Mouse (Mus musculus): Measurements from ENCODE around the gene Wdr20. TPM values are rescaled to one million over a fixed set of nuclear protein-coding genes. Genes with fewer than 3 reads are reported as not detected.

Wdr20 gene
- total and polyA plus RNA-seq, 3 experiments = 18.8 to 25.8 TPM; not detected in 1

- TF ChIP-seq RAD21 (IDR thresholded peaks at IDR 0.05; ENCODE audit: low read depth, low read length) (no peak), JUND (IDR thresholded peaks at IDR 0.05; ENCODE audit: low read depth, low read length) (no peak), HCFC1 (IDR thresholded peaks at IDR 0.05; ENCODE audit: low read depth, low read length) (peak; percentile 77), SIN3A (IDR thresholded peaks at IDR 0.05; ENCODE audit: low read length) (peak; percentile 68), ZC3H11A (IDR thresholded peaks at IDR 0.05; ENCODE audit: low read depth, low read length) (no peak), POLR2AphosphoS2 (IDR thresholded peaks at IDR 0.05; ENCODE audit: low read length) (peak; percentile 99), KAT2A (conservative IDR thresholded peaks at IDR 0.05; ENCODE audit: low read depth, low read length) (no peak; the same call in 1 of the 2 replicates), MAX (IDR thresholded peaks at IDR 0.05; ENCODE audit: low read length) (no peak)
Observed at GRCm38 (mm10) chr12:110696173-110696974, 41.4 kb upstream of the Wdr20 start (continued).

GRCm38 (mm10) chr12:110696975-110697400 lies 40.8 kb upstream of the Wdr20 start:
- Histone ChIP-seq H3K9ac (ENCODE audit: control insufficient read depth, low read depth, low read length, poor library complexity, severe bottlenecking) (peak overlapping the region; percentile 100), H3K9me3 (replicated peaks; ENCODE audit: insufficient read depth, low read length) (no peaks in the 10 kb centered on the region), H3K79me2 (ENCODE audit: control insufficient read depth, insufficient read depth, low read length, poor library complexity) (peaks cover 34% of the 10 kb centered on the region), H3K4me1 (ENCODE audit: control insufficient read depth in 1 of 2, insufficient read depth in 2 of 2, low read length in 2 of 2) (peaks cover 10 to 41% of the 10 kb centered on the region in 2 experiments), H3K27ac (ENCODE audit: control insufficient read depth, low read depth, low read length) (peak overlapping the region; percentile 99), H3K4me3 (ENCODE audit: control insufficient read depth in 1 of 2, insufficient read depth in 1 of 2, low read depth in 2 of 2, low read length in 2 of 2) (peak overlapping the region; percentile 59 to 82), H3K36me3 (ENCODE audit: control insufficient read depth in 1 of 2, insufficient read depth in 2 of 2, low read length in 2 of 2) (peaks cover 11 to 50% of the 10 kb centered on the region in 2 experiments), H3K27me3 (ENCODE audit: control insufficient read depth in 1 of 2, insufficient read depth in 2 of 2, low read length in 2 of 2) (no peaks in the 10 kb centered on the region)
- peak; percentile 64 for DNase-seq (ENCODE audit: low read depth, low spot score)
- TF ChIP-seq ZNF384 (IDR thresholded peaks at IDR 0.05; ENCODE audit: low read depth, low read length) = no peak
- no peak for TF ChIP-seq GATA1 (IDR thresholded peaks at IDR 0.05; ENCODE audit: low read depth, low read length)
- no peak for TF ChIP-seq MYB (IDR thresholded peaks at IDR 0.05; ENCODE audit: low read depth, low read length)
- no peak for TF ChIP-seq POLR2AphosphoS5 (IDR thresholded peaks at IDR 0.05; ENCODE audit: borderline replicate concordance, low read depth, low read length)
- TF ChIP-seq UBTF (IDR thresholded peaks at IDR 0.05; ENCODE audit: borderline replicate concordance, insufficient read depth, low read depth, low read length) = no peak
- peak; percentile 36; the same call in 1 of the 2 replicates for TF ChIP-seq TCF12 (IDR thresholded peaks at IDR 0.05; ENCODE audit: low read depth, low read length)
- no peak for TF ChIP-seq CTCF (IDR thresholded peaks at IDR 0.05 in 2 of 3, conservative IDR thresholded peaks at IDR 0.05 in 1 of 3; ENCODE audit: control insufficient read depth in 1 of 3, insufficient read depth in 1 of 3, low read depth in 2 of 3, low read length in 3 of 3, poor library complexity in 1 of 3, severe bottlenecking in 1 of 3)
- 0 out of 2 replicates have a peak, but pooled peaks have one; percentile 3 for TF ChIP-seq SMC3 (IDR thresholded peaks at IDR 0.05; ENCODE audit: low read depth, low read length)
- no peak; the same call in 1 of the 2 replicates for TF ChIP-seq JUND (IDR thresholded peaks at IDR 0.05; ENCODE audit: low read depth, low read length)
- peak; percentile 58; the same call in 1 of the 2 replicates for TF ChIP-seq POLR2AphosphoS2 (IDR thresholded peaks at IDR 0.05; ENCODE audit: low read length)
- TF ChIP-seq TAL1 (IDR thresholded peaks at IDR 0.05; ENCODE audit: low read length) = peak; percentile 27
- no peak for TF ChIP-seq GABPA (IDR thresholded peaks at IDR 0.05; ENCODE audit: low read depth, low read length)
- no peak for TF ChIP-seq NRF1 (IDR thresholded peaks at IDR 0.05; ENCODE audit: insufficient read depth, low read depth, low read length, poor library complexity, severe bottlenecking)
- no peak; the same call in 1 of the 2 replicates for TF ChIP-seq BHLHE40 (IDR thresholded peaks at IDR 0.05; ENCODE audit: borderline replicate concordance, low read depth, low read length)
- TF ChIP-seq USF1 (IDR thresholded peaks at IDR 0.05; ENCODE audit: low read depth, low read length) = peak; percentile 54; the same call in 1 of the 2 replicates
- peak; percentile 60; the same call in 1 of the 2 replicates for TF ChIP-seq MYC (IDR thresholded peaks at IDR 0.05; ENCODE audit: low read depth, low read length)
- peak; percentile 80 for TF ChIP-seq MAX (IDR thresholded peaks at IDR 0.05; ENCODE audit: low read length)
- peak; percentile 9 to 33; a peak in 2 of 4 replicates for TF ChIP-seq EP300 (IDR thresholded peaks at IDR 0.05; ENCODE audit: low read depth in 1 of 2, low read length in 2 of 2)
- TF ChIP-seq CHD2 (IDR thresholded peaks at IDR 0.05; ENCODE audit: low read length) = no peak
- TF ChIP-seq ELF1 (IDR thresholded peaks at IDR 0.05; ENCODE audit: low read depth, low read length) = 0 out of 2 replicates have a peak, but pooled peaks have one; percentile 9
- TF ChIP-seq KAT2A (conservative IDR thresholded peaks at IDR 0.05; ENCODE audit: low read depth, low read length) = peak; percentile 20; the same call in 1 of the 2 replicates
- TF ChIP-seq SIN3A (IDR thresholded peaks at IDR 0.05; ENCODE audit: low read length) = 0 out of 2 replicates have a peak, but pooled peaks have one; percentile 2
- peak; percentile 28; the same call in 1 of the 2 replicates for TF ChIP-seq MAZ (IDR thresholded peaks at IDR 0.05; ENCODE audit: low read depth, low read length)
- TF ChIP-seq ZKSCAN1 (IDR thresholded peaks at IDR 0.05; ENCODE audit: low read depth, low read length) = 0 out of 2 replicates have a peak, but pooled peaks have one; percentile 42
- peak; percentile 95; the same call in 1 of the 2 replicates for TF ChIP-seq CHD1 (IDR thresholded peaks at IDR 0.05; ENCODE audit: low read depth, low read length)
- peak; percentile 71; the same call in 1 of the 2 replicates for TF ChIP-seq MXI1 (IDR thresholded peaks at IDR 0.05; ENCODE audit: low read depth, low read length)
- TF ChIP-seq MAFK (IDR thresholded peaks at IDR 0.05; ENCODE audit: borderline replicate concordance, low read depth, low read length) = 0 out of 2 replicates have a peak, but pooled peaks have one; percentile 26
- peak; percentile 24; the same call in 1 of the 2 replicates for TF ChIP-seq MEF2A (IDR thresholded peaks at IDR 0.05; ENCODE audit: extremely low read depth, insufficient replicate concordance, low read depth, low read length, poor library complexity, severe bottlenecking)

All from MEL (cell line).